Mouse (Mus musculus) spleen, adult 2 months (tissue): ENCODE measurements around the gene Mmp28.

Source experiments
- CTCF ChIP-seq: fragments of 200-500 bp; IDR thresholded peaks from 2 replicates; pipeline ENCODE4 v1.5.1; 2011; ENCODE audit warnings: mild to moderate bottlenecking, inconsistent platforms; ENCODE audit not compliant: insufficient read depth, insufficient read length, insufficient replicate concordance; ENCODE audit errors: extremely low read depth
- POLR2A ChIP-seq: fragments of 200-500 bp; IDR thresholded peaks from 2 replicates; pipeline ENCODE4 v1.6.1; 2011; ENCODE audit warnings: low read depth, low read length, inconsistent platforms

GRCm38 (mm10) chr11:83421305-83421704 is 41.6 kb downstream of the Mmp28 start:
- TF ChIP-seq CTCF (no peak), POLR2A (no peak)
